Mouse (Mus musculus): ENCODE data around the gene Rhbdd3.

DNA sequence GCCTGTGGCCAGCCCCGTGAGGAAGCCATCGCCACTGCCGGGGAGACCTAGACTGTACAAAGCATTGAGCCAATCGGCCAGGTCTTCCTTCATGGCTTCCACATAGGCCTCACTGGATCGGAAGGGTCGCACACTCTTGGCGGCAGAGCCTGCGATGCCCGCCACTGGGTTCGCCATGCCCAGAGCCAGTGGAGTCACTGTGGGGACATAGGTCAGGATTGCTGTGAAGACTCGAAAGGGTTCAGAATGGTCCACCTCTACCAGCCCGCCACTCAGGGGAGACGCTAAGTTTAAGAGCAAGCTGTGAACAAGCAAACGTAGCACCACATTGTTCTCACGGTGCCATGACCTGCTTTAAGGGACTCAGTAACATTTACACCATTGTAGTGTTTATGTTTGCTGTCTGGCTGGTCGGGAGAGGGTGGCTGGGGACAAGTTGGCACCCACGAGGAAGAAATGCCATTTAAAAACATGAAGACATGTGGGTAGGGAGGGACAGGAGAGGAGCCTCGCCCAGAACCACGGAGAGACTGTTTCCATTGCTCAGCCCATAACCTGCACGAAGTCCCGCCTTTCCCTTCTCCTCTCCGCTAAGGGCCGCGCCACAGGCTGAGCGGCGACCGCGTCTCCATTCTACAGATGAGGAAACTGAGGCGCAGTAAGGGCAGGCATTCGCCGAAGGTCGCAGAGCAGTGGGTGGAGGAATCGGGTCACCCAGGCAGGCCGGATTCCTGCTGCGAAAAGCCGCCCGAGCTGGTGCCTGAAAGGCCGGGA is 34.3 kb upstream of the Rhbdd3 start:
- TF ChIP-seq CTCF (IDR thresholded peaks at IDR 0.05; ENCODE audit: low read depth, low read length) (no peak), TAL1 (conservative IDR thresholded peaks at IDR 0.05; ENCODE audit: low read depth, low read length) (no peak), GATA1 (IDR thresholded peaks at IDR 0.05; ENCODE audit: borderline replicate concordance, low read length) (no peak), POLR2AphosphoS5 (IDR thresholded peaks at IDR 0.05; ENCODE audit: insufficient replicate concordance, low read depth, low read length) (no peak), GATA2 (IDR thresholded peaks at IDR 0.05; ENCODE audit: borderline replicate concordance, low read depth, low read length) (no peak)
